Mouse (Mus musculus): Measurements from ENCODE around the gene Rap2b.

DNA sequence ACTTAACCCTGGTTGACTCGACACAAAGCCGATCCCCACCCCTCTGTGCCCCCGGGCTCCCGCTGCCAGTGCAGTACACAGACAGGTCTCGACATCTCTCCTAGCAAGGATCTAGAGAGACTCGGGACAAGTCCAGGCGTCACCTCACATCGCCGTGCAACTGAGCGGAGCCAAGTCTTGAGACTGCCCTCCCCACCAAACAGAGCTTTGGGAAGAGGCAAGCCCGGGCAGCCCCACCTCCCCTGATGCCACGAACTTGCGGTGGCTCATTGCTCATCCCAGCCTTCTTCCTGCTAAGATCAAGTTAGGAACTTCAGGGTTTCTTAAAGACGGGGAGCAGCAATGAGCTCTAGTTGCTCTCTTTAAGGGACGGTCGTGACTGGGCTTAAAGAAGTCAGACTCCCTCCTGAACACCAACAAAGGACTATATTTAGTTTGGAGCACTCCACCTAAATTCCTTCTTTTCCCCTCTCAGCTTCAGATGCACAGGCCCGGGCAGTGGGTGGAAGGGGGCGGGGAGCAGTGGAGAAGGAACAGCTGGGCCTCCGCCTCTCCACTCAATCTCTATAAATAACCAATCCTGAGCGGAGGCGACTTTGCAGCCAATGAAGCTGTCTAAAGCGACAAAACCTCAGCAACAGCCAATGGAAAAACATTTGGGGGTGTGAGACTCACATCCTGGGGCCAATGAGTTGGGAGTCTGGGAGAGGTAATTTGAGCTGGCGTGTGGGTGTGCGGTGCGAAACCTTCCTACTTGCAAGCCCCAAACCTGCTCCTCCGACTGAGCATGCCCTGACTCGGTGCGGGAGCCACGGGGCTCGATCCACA lies 1.9 kb downstream of the Rap2b start:
- TF ChIP-seq CTCF (IDR thresholded peaks at IDR 0.05; ENCODE audit: borderline replicate concordance, extremely low read depth, insufficient read depth, insufficient read length) (no peak), POLR2A (IDR thresholded peaks at IDR 0.05; ENCODE audit: borderline replicate concordance, extremely low read depth, insufficient read depth, insufficient read length, poor library complexity, severe bottlenecking) (no peak)
